Mouse (Mus musculus) testis, adult 2 months (tissue): ENCODE data around the gene Map3k11. TPM values are rescaled to one million over a fixed set of nuclear protein-coding genes. Genes with fewer than 3 reads are reported as not detected.

Experiments
- H3K27ac ChIP-seq: fragments of 200-500 bp; 2 replicates; pipeline ENCODE4 v1.5.1; 2012; ENCODE audit warnings: low read depth, low read length; ENCODE audit not compliant: control insufficient read depth, insufficient read depth
- H3K27me3 ChIP-seq: fragments of 200-500 bp; 2 replicates; pipeline ENCODE4 v1.6.1; 2012; ENCODE audit warnings: mild to moderate bottlenecking, low read length, moderate library complexity; ENCODE audit not compliant: control insufficient read depth, insufficient read depth
- H3K36me3 ChIP-seq: fragments of 200-500 bp; 2 replicates; pipeline ENCODE4 v1.6.1; 2012; ENCODE audit warnings: mild to moderate bottlenecking, low read length; ENCODE audit not compliant: control insufficient read depth, insufficient read depth
- H3K4me1 ChIP-seq: fragments of 200-500 bp; 2 replicates; pipeline ENCODE4 v1.6.1; 2012; ENCODE audit warnings: low read length; ENCODE audit not compliant: control insufficient read depth, insufficient read depth
- H3K4me3 ChIP-seq: fragments of 200-500 bp; 2 replicates; pipeline ENCODE4 v1.5.1; 2012; ENCODE audit warnings: low read depth, mild to moderate bottlenecking, low read length, moderate library complexity, mixed read lengths; ENCODE audit not compliant: control insufficient read depth
- CTCF ChIP-seq: fragments of 200-500 bp; IDR thresholded peaks from 2 replicates; pipeline ENCODE4 v1.5.1; 2012; ENCODE audit warnings: low read depth, mild to moderate bottlenecking, inconsistent platforms, low read length, moderate library complexity; ENCODE audit not compliant: control insufficient read depth, insufficient read depth, insufficient replicate concordance
- POLR2A ChIP-seq: fragments of 200-500 bp; IDR thresholded peaks from 2 replicates; pipeline ENCODE4 v1.6.1; 2012; ENCODE audit warnings: low read depth, mild to moderate bottlenecking, inconsistent platforms, low read length, moderate library complexity; ENCODE audit not compliant: control insufficient read depth
- polyA plus RNA-seq: library from polyadenylated mRNA; depleted of rRNA; stranded (reverse); fragments of >200 nt; gene quantifications from 2 replicates; pipeline ENCODE4 v1.2.3, GENCODE M21; 2012

Map3k11 gene
- polyA plus RNA-seq, 1 experiment = 24.6 TPM

DNA sequence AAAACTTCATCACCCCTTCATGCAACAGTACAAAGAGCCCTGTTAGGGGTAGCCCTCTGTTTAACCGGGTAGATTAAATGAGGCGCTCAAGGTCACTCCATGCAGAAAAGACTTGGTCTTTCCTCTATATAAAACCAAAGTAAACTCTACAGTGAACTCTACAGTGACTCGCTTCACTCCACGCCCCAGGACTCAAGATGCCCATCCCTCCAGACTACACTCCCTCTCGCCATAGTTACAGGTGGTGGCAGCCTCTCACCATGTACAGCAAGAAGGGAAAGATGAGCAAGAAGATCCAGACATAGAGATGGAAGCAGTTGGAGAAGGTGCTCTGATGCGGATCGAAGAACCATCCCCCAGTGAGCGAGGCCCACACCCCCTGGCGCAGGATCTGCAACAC, 804 bp upstream of the Map3k11 start:
- H3K27me3 ChIP-seq = no peaks in the 10 kb centered on the region
- TF ChIP-seq CTCF = no peak
- TF ChIP-seq POLR2A = no peak
- peak overlapping the region; percentile 92 for H3K4me3 ChIP-seq
- no peak overlapping the region for H3K27ac ChIP-seq
- no peaks in the 10 kb centered on the region; the same call in none of the 2 replicates for H3K36me3 ChIP-seq
- peaks cover 17% of the 10 kb centered on the region for H3K4me1 ChIP-seq

DNA sequence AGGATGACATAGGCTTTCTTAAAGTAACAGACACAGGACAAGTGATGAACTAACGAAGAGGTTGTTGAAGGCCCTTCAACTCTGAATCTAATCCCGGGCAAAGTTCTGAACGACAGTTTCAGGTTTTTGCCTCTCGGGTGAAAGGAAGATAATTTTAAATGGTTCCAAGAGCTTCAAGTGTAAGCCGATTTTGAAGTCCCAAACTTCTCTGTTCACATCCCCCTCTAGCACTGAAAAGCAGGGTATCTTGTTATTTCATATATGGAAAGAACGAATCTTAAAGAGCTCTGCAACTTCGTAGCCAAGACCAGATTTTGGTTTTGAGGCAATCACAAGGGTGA, 516 bp downstream of the Map3k11 start:
- TF ChIP-seq POLR2A (no peak), CTCF (no peak)
- Histone ChIP-seq H3K36me3 (no peaks in the 10 kb centered on the region; the same call in 1 of the 2 replicates), H3K4me1 (peaks cover 19% of the 10 kb centered on the region), H3K27ac (peak overlapping the region; percentile 85), H3K27me3 (no peaks in the 10 kb centered on the region), H3K4me3 (peak overlapping the region; percentile 92)

DNA sequence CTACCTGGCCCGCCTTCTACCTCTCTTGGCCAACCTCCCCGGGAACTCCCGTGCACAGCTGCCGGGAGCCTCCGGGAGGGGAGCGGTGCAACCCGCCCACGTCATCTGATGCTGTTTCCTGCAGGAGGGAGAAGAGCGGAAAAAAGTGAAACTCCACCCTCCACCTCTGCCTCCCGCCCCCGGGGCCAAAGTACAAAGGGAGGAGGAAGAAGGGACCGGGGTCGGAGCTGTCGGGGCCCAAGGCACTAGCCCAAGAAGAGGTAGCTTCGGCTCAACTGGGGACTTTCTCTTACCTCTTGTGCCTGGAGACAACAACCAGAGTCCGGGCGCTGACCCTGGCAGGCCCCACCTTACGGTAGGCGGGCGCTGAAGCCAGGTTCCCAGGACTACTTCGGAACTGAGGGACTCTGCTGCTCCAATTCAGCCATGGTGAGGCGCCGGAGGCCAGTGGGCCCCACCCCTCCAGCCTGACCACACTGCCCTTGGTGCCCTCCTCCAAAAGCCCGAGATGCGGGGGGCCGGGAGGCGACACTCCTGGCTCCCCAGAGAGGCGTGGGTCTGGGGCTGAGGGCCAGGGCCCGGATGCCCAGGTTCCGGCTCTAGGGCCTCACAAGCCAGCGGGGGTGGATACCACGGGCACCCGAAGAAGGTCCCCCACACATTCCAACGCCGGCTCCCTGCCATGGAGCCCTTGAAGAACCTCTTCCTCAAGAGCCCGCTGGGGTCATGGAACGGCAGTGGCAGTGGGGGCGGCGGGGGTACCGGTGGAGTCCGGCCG, 1.2 kb downstream of the Map3k11 start:
- H3K4me1 ChIP-seq = peaks cover 19% of the 10 kb centered on the region
- TF ChIP-seq POLR2A = peak; percentile 26; the same call in 1 of the 2 replicates
- no peak for TF ChIP-seq CTCF
- H3K36me3 ChIP-seq = no peaks in the 10 kb centered on the region; the same call in 1 of the 2 replicates
- H3K27me3 ChIP-seq = no peaks in the 10 kb centered on the region
- peak overlapping the region; percentile 85 for H3K27ac ChIP-seq
- peak overlapping the region; percentile 92 for H3K4me3 ChIP-seq

DNA sequence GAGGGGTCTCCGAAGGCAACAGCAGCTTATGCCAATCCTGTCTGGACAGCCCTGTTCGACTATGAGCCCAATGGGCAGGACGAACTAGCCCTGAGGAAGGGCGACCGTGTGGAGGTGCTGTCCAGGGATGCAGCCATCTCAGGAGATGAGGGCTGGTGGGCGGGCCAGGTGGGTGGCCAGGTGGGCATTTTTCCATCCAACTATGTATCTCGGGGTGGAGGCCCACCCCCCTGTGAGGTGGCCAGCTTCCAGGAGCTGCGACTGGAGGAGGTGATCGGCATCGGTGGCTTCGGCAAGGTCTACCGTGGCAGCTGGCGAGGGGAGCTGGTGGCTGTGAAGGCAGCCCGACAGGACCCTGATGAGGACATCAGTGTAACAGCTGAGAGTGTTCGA, 1.8 kb downstream of the Map3k11 start:
- Histone ChIP-seq H3K27ac (no peak overlapping the region), H3K4me1 (peaks cover 24% of the 10 kb centered on the region)

DNA sequence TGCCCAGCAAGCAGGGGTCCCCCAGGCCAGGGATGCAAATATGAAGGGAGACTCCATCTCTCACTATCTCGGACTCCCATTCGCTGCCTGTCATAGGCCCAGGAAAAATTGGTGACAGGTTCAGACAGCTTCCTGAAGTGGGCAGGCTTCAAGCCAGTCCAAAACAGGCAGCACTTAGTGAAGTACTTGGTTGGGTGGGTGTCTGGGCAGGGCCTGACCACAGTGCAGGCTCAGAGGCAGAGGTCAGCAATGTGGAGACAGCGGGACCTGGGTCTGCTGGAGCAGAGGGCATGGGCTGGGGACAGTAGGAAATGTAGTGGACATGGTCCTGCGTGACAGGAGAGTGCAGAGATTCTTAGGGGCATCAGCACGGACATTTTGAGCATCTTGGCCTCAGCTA, 3.1 kb downstream of the Map3k11 start:
- Histone ChIP-seq H3K36me3 (no peaks in the 10 kb centered on the region), H3K4me1 (peaks cover 36% of the 10 kb centered on the region), H3K27me3 (no peaks in the 10 kb centered on the region), H3K27ac (no peak overlapping the region), H3K4me3 (no peak overlapping the region)
- TF ChIP-seq POLR2A = no peak

More for the DNA sequence above, 1.8 kb downstream of the Map3k11 start:
- Histone ChIP-seq H3K27me3 (no peaks in the 10 kb centered on the region), H3K36me3 (no peaks in the 10 kb centered on the region; the same call in 1 of the 2 replicates), H3K4me3 (peak overlapping the region; percentile 92)
- TF ChIP-seq CTCF = no peak
- TF ChIP-seq POLR2A = no peak

DNA sequence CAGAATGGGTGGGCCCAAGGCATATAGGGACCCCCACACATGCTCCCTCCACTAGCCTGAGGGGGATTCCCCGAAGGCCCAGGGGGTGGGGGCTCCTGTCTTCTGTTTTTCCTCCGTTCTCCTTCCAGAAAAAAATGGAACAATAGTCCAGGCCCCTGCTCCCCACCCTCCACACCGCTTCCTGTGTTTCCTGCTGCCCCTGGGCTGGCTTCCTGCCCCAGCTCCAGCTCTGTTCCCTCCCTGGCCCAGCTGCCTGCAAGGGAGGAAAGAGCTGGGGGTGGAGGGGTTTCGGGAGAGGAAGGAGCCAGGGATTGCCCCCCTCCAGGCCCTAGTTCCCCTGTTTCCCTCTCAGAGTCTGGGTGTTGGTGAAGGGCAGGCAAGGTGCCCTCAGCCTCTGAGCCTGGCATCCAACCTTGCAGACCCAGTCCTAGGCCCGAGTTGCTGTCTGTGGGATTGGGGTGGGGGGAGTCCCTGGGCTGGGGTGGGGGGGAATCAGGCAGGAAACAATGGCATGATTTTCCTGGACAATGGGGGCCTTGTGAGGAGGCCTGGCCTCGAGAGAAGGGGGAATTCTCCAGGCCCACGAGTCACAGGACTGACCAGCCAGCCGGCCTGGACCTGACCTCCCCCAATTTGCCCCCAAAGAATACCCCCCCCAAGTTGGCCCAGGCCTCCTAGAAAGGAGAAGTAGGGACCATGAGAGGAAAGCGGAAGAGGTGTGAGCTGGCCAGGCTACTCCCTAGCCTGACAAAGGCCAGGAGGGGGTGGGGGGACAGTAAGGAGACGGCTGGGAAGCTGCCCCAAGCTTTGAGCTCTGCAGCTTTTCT, 3.8 kb downstream of the Map3k11 start:
- Histone ChIP-seq H3K36me3 (peaks cover under 1% of the 10 kb centered on the region; the same call in 1 of the 2 replicates), H3K4me3 (no peak overlapping the region), H3K4me1 (peaks cover 38% of the 10 kb centered on the region), H3K27me3 (no peaks in the 10 kb centered on the region), H3K27ac (no peak overlapping the region)
- TF ChIP-seq CTCF = no peak
- no peak for TF ChIP-seq POLR2A

DNA sequence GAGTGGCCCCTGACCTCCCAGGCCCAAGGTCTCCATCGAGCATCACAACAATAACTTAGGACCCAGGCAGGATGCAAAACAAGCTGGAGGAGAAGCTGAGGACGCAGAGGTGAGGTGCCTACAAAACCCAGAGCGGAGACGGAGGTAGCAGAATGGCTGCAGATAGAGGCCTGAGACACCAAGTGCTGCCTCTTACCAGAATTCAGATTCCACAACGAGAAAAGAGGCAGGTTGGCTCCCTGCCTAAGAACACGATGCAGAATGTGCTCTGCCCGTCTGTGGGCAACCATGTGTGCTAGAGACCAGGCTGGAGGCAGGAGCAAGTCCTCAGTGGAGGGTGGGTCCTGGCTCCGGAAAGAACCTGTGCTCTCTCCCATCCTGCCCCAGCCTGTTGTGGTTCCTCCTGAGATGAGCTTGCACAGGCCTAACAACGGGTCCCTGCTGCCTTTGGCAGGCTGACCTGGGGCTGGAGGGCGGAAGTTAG, 4.4 kb downstream of the Map3k11 start:
- peaks cover 36% of the 10 kb centered on the region for H3K4me1 ChIP-seq
- H3K36me3 ChIP-seq = peaks cover 6% of the 10 kb centered on the region
- TF ChIP-seq POLR2A (no peak), CTCF (no peak)
- H3K4me3 ChIP-seq = no peak overlapping the region
- H3K27ac ChIP-seq = no peak overlapping the region
- H3K27me3 ChIP-seq = no peaks in the 10 kb centered on the region
